Mouse (Mus musculus): ENCODE results near the gene Slain2.
"Not testable (repeated sequence)": the region's sequence is repeated elsewhere in the genome, so short reads cannot be mapped to it uniquely, and the experiment has no call there.

Gene Slain2

GRCm38 (mm10) chr5:72901866-72902265, 12.2 kb upstream of the Slain2 start:
- DNase-seq (ENCODE audit: low spot score), result no peak

- no peak for DNase-seq (ENCODE audit: low spot score)
Observed at GRCm38 (mm10) chr5:72902312-72902711, 11.8 kb upstream of the Slain2 start.

DNA sequence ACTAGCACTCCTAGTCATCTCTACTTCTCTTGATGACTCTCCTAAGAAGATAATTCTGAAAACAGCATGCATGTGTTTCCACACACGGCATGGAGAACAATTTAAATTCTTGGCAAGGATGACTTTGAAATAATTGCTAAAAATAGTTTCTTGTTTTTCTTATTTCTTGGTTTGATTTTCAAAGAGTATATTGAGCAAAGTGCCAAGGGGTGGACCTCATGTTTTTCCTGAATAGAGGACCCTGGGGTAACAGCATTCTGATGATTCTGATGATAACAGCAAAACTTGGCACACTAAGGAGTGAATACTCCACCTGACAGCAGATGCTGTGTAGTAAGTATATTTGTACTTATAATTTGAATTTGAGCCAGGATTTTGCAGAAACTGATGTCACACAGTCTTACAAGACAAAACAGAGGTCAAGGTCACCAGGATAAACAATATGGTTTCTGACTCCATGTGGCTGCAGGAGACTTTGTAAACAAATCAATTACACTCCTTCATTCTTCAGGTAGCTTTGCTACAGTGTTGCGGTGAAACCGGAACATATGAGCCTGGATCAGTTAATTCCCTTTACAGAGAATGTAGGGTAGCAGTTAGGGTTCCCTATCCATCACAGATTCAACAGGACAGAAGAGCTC, 11.1 kb upstream of the Slain2 start:
- DNase-seq (ENCODE audit: low spot score), result no peak

DNA sequence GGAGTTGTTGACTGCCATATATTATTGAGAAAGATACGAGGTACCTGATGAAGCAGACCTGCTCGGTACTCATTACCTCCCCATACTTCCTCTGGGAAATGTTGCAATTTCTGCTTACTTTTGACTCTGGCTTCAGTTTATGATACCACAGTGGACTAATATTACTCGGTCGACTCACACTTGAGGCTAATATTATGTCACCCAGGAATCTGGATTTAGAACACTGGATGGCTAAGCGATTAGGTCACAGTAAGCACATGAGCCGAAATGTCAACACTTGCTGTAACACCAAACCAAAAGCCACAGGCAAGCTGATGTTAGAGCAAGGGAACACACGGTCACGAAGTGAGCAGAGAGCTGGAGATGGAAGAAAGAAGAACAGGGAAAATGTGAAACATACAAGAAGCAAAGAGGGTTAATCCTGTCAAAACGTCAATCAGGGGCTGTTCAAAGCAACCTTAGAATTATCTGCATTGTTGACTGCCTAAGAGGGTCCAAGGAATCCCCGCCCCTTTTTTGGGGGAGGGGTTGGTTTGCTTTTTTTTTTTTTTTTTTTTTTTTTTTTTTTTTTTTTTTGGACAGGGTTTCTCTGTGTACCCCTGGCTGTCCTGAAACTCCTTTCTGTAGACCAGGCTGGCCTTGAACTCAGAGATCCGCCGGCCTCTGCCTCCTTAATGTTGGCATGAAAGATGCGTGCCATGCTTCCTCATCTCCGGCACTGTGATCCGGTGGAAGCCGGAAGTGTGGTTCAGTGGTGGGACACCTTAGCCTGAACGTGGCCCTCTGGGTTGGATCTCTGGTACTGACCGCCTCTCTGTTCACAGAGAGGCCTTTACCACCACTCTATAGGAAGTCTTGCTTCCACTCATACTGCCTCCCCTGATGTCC, 9.0 kb upstream of the Slain2 start:
- DNase-seq (ENCODE audit: low spot score), result peak; percentile 65

DNA sequence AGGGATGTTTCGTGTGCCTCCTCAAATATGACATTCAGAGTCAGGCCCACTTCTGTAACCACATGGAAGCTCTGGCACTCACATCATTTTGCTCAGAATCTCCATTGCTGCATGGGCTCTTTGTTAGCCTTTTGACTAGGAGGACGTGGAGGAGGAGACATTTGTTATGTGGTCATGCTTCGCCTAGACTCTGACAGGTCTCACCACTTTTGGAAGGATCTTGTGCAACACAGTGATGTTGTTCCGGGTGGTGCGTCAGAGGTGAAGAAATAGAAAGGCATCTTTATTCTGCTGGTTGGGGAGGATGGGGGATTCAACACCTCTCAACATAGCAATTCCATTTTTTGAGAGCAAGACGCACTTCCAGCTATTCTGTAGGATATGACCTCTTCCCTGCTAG, 6.7 kb upstream of the Slain2 start:
- DNase-seq (ENCODE audit: low spot score), result no peak

DNA sequence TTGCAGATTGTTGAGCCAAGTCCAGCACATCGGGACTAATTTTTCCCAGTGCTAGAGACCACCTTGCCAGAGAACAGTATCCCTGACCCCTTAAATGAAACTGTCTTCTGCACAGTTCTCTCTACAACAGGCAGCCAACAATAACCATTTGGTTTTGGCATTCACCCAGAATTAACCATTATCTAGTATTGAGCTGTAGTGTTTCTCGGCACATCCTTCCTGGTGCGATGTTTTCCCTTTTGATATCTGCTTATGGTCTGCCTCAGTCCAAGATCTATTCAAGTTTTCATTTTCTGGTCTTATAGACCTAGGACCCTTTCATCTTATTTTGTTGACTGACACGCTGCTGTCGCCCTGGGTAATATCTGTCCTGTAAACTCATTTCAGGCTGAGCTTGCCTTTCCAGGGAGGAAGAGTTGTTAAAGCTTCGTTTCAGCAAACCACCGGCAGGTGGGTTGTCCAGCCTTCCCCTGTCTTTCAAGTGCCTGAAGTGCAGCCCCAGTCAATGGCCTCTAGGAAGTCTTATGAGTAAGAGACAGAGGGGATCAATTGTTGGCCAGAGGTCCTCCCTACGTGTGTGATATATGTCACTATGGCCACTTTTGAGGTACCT, 5.7 kb upstream of the Slain2 start:
- no peak for DNase-seq (ENCODE audit: low spot score)

- no peak for DNase-seq (ENCODE audit: low spot score)
Observed at GRCm38 (mm10) chr5:72909363-72909762, 4.7 kb upstream of the Slain2 start.

DNA sequence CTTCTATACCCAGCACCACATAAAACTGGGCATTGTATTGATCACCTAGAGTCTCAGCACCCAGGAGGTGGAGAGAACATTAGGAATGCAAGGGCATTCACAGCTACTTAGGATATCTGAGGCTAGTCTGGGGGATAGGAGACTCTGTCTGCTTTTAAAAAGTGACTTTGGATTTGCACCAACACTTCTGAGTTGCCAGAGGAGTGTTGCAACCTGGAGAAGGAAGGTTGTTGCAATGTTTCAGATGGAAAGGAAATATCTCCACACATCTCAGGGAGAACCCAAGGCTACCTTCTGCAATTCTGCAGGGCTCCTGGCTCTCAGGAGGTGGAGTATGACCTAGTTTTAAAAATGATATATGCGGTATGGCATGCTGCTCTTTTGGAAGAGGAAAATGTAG, 3.7 kb upstream of the Slain2 start:
- DNase-seq (ENCODE audit: low spot score), result peak; percentile 74

DNA sequence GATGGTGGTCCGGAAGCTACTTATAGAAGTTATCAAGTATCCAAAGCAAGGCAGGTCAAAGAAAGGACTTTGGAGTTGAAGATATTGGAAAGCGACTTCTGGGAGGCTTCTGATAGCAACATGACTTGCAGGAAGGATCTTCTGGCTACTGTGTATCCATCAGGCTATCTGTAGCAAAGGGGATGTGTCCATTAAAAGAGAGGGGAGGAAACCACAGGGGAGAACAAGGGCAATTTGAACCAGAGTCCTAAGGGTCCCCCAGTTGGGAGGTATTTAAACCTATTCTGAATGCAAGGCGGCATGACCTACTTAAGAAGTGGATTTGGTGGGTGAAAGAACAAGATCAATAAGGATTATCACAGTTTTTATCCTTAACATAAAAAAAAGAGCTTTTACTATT, 2.8 kb upstream of the Slain2 start:
- no peak for DNase-seq (ENCODE audit: low spot score)

GRCm38 (mm10) chr5:72914633-72915561, 793 bp downstream of the Slain2 start:
- DNase-seq (ENCODE audit: low spot score), result no peak

- no peak for DNase-seq (ENCODE audit: low spot score)
Observed at GRCm38 (mm10) chr5:72916048-72916447, 1.9 kb downstream of the Slain2 start.

DNA sequence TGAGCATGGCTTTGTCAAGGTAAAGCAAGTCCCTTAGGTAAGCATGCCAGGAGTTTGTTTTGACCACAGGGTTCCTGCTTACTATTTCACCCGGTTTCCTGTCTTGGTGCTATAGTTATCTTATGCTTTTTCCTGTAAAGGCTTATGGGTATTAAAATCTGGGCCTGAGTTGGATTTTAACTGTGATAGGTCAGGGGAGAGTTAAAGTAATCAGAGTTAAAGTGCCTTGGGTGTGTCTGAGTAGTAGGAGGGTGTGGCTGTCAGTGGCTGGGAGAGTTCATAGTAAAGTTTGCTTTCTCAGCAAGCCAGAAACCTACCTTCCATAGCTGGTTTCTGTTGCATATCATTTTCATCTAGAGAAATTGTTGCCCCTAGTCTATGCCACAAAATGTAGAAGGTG, 2.7 kb downstream of the Slain2 start:
- no peak for DNase-seq (ENCODE audit: low spot score)

GRCm38 (mm10) chr5:72920416-72920815, 6.3 kb downstream of the Slain2 start:
- DNase-seq (ENCODE audit: low spot score), result no peak

- no peak for DNase-seq (ENCODE audit: low spot score)
Observed at GRCm38 (mm10) chr5:72921171-72921570, 7.1 kb downstream of the Slain2 start.

DNA sequence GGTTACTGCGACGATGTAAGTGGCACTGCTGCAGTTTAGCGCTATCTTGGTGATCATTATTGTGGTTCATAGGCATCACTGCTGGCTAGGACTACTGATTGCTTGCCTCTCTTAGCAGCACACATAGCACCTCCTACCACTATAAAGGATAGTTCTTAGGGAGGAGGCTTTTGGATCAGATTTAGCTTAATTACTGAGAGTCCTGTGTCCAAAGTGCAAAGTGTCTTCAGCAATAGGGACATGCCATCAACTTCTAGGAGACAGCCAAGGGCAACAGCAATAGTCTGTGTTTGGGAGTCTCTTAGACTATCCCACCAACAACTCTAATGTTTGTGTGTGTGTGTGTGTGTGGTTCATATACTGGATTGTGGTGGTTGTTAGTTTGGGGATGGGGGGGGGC, 8.7 kb downstream of the Slain2 start:
- DNase-seq (ENCODE audit: low spot score), result no peak

DNA sequence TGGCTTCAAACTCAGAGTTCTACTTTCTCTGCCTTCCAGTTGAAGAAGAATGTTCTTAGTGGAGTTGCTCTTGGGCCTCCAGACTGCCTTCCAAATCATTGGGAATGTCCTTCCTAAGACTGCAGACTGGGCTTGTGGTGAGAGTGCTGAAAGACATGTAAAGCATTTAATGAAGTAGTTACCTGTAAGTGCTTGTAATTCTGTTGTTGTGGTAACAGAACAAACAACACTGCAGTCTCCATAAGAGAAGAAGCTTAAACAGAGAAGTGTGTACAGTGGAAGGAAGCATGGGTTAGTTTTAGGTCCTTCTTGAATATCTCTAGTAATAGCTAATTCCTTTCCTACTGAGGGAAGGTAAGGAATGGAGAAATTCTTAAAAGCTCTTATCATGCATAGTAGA, 13.0 kb downstream of the Slain2 start:
- no peak for DNase-seq (ENCODE audit: low spot score)

DNA sequence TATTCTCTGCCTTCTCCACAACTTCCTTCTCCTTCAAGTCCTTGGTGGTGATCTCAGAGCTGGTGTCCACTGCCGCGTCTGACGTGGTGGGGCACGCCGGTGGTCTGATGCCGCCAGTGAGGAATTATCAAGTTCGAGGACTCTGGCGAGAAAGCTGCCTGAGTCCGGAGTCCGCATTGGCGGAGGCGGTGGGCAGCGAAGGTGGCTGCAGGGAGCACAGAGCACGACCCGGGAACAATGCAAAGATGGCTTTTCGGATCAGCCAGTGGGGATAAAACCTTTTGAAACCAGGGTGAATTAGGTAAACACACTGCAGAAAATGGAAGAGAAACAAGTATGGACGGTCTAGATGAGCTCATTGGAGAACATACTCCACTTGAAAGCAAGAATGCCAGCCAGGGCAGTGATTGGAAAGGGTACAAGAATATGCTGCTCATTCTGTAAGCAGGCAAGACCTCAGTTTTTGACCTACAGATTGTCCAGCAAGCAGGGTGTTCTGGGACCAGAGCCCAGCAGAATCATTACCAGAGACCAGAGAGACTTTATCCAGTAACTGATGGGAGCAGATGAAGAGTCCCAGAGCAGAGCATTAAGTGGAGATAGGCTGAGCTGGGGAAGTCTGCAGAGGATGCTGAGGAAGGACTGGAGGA, 19.0 kb downstream of the Slain2 start:
- DNase-seq (ENCODE audit: low spot score), result no peak

GRCm38 (mm10) chr5:72938421-72938820, 24.3 kb downstream of the Slain2 start:
- not testable (repeated sequence) for DNase-seq (ENCODE audit: low spot score)

DNA sequence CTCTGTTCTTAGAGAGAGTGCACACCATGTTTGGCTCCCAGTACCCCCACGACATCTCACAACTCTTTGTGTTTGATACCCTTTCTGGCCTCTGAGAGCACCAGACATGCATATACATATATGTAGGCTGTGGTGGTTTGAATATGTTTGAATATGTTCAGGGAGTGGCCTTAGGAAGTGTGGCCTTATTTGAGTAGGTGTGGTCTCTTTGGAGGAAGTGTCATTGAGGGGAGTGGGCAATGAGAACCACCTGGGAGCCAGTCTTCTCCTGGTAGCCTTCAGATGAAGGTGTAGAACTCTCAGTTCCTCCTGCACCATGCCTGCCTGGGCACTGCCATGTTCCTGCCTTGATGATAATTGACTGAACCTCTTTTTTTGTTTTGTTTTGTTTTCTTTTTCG, 25.2 kb downstream of the Slain2 start:
- no peak for DNase-seq (ENCODE audit: low spot score)

DNA sequence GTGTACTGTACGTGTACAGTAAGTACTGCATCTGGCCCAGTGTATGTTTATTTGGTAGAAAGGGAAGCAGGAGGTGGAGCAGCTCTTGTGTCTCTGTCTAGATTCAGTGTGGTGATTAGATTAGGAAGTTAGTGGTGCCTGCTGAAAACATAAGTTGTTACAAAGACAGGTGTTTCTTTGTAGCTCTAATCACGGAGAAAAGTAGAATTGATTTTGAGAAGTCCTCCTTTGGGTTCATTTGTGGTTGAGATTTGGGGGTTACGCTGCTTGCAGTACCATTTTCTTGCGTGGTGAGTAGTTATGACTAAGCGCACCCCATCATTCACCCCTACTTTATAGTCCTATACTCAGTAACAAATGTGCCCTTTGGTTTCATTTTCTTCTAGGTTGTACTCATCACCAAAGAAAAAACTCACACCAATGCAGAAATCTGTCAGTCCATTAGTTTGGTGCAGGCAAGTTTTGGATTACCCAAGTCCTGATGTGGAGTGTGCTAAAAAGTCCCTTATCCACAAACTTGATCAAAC, 26.9 kb downstream of the Slain2 start:
- no peak for DNase-seq (ENCODE audit: low spot score)

DNA sequence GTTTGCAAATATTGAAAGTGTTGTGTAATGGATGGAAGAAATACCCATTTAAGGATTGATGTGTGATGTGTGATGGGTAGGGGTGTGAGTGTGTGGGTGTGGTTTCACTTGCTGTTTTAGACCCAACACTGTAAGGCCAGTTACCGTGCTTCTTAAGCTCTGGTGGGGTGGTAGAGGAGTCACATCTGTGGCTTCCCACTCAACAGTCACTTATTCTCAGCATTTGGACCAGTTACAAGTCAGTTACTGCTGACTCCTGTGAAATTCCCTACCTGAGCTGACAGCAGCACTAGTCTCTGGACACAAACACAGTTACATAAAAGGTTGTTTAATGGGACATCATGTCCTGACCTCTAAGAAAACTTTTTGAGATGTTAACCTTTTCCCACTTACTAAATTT, 34.0 kb downstream of the Slain2 start:
- no peak for DNase-seq (ENCODE audit: low spot score)

All from adipocyte (in vitro differentiated cells).